Mouse (Mus musculus) hindbrain, embryonic 15.5 days (tissue): ENCODE results near the gene Sh3bp2. TPM values are rescaled to one million over a fixed set of nuclear protein-coding genes. Genes with fewer than 3 reads are reported as not detected.
"Not testable (repeated sequence)": the region's sequence is repeated elsewhere in the genome, so short reads cannot be mapped to it uniquely, and the experiment has no call there.

Experiments
- ATAC-seq: fragments of 200-750 bp; cut with Nextera tagmentation; 2 replicates; pipeline ENCODE4 v1.8.0; 2017; ENCODE audit warnings: low read depth, moderate number of reproducible peaks, moderate TSS enrichment; ENCODE audit not compliant: low FRiP score
- H3K27ac ChIP-seq: fragments of 300-500 bp; sonication (generic); replicated peaks from 2 replicates; pipeline ENCODE4 v1.5.1; 2015; ENCODE audit warnings: mild to moderate bottlenecking, inconsistent platforms
- H3K27me3 ChIP-seq: fragments of 300-500 bp; sonication (generic); 2 replicates; pipeline ENCODE4 v1.6.1; 2015; ENCODE audit warnings: control low read depth, inconsistent platforms
- H3K36me3 ChIP-seq: fragments of 300-500 bp; sonication (generic); 2 replicates; pipeline ENCODE4 v1.6.1; 2015; ENCODE audit warnings: control low read depth, inconsistent platforms
- H3K4me1 ChIP-seq: fragments of 300-500 bp; sonication (generic); replicated peaks from 2 replicates; pipeline ENCODE4 v1.6.1; 2015; ENCODE audit warnings: control low read depth, inconsistent platforms
- H3K4me2 ChIP-seq: fragments of 300-500 bp; sonication (generic); 2 replicates; pipeline ENCODE4 v1.6.1; 2015; ENCODE audit warnings: moderate library complexity, mild to moderate bottlenecking, inconsistent platforms
- H3K4me3 ChIP-seq: fragments of 300-500 bp; sonication (generic); 2 replicates; pipeline ENCODE4 v1.5.1; 2015; ENCODE audit warnings: mild to moderate bottlenecking, inconsistent platforms
- H3K9ac ChIP-seq: fragments of 300-500 bp; sonication (generic); 2 replicates; pipeline ENCODE4 v1.6.1; 2015; ENCODE audit warnings: inconsistent platforms
- H3K9me3 ChIP-seq: fragments of 300-500 bp; sonication (generic); 2 replicates; pipeline ENCODE4 v1.6.1; 2016; ENCODE audit warnings: control low read depth, inconsistent platforms
- WGBS: fragments of 180-500 bp; shearing (Covaris S2); methylation state at CpG from one replicate; pipeline ENCODE4 v1.1.7; 2015; 5-methylcytosine and 5-hydroxymethylcytosine counted together
- polyA plus RNA-seq: library from polyadenylated mRNA; unstranded; fragments of >200 nt; fragmentation: Nextera tagmentation; extraction: Ambion mirVana; gene quantifications from 2 replicates; pipeline ENCODE4 v1.2.1, GENCODE M21; 2015

The Sh3bp2 gene
- polyA plus RNA-seq, 1 experiment from 2014 or later, result 20.6 TPM

DNA sequence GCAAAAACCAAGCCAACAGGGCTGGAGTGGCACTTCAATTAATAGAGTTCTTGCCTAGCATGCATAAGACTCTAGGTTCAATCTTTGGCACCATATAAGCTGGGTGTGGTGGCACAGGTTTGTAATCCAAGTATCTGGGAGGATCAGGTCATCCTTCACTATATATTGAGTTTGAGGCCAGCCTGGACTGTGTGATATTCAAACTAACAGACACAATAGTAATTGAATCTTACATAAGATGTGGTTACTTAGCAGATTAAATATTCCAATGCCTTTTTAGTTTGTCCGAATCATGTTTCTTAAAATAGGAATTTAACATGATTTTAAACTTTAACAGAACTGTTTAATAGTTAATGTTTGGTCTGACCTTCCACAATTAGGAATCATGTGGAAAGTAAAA lies 50.6 kb downstream of the Sh3bp2 start:
- ATAC-seq, result no peak
- H3K27ac ChIP-seq, result no peak overlapping the region
- H3K4me2 ChIP-seq, result no peak overlapping the region
- H3K27me3 ChIP-seq, result no peaks in the 10 kb centered on the region
- no peaks in the 10 kb centered on the region for H3K9me3 ChIP-seq
- peaks cover 22% of the 10 kb centered on the region for H3K4me1 ChIP-seq
- no peak overlapping the region for H3K4me3 ChIP-seq
- H3K9ac ChIP-seq, result no peak overlapping the region
- WGBS, result 97% methylated on average over 1 of the region's 1 CpGs
- no peaks in the 10 kb centered on the region for H3K36me3 ChIP-seq

DNA sequence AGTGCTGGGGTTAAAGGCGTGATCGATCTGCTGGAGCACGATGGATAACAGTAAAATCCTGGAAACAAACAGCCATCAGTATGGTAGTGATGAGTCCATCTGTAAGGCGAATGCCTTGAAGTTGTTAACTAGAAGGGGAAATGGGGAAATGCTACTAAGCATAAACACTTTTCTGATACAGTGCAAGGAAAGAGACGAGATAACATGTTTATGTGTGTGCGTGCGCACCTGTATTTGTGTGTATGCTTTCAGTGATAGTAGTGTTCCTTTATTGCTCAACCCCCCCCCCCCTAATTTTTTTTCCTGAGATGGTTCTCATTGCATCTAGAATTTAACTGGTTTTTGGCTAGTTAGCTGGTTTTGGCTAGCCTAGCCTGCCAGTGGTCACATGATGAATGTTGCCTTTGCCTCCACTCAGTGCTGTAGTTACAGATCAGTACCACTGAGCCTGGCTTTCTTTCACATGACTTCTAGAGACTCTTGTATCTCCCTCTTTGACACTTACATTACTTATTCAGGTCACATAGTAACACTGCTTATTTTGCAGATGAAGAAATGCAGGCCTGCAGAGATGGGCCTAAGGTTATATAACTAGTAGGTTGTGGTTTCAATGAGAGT lies 52.5 kb downstream of the Sh3bp2 start:
- Histone ChIP-seq H3K4me3 (no peak overlapping the region), H3K4me2 (no peak overlapping the region), H3K27ac (no peak overlapping the region), H3K4me1 (peaks cover 27% of the 10 kb centered on the region), H3K27me3 (no peaks in the 10 kb centered on the region), H3K36me3 (no peaks in the 10 kb centered on the region), H3K9ac (no peak overlapping the region), H3K9me3 (no peaks in the 10 kb centered on the region)
- WGBS, result 98% methylated on average over 7 of the region's 7 CpGs
- no peak for ATAC-seq

DNA sequence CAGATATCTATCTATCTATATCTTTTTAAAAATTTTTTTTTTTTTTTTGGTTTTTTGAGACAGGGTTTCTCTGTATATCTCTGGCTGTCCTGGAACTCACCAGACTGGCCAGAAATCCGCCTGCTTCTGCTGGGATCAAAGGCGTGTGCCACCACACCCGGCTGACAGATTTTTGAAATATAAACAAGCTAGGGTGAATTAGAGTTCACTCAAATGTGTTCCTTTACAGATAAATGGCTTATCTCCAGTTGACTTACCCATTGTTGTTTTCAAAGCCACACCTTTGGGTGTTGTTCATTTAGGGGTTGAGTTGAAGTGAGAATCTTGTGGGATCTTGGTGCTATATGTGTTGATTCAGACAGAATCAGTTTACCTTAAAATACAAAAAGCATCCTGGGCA lies 53.7 kb downstream of the Sh3bp2 start:
- no peaks in the 10 kb centered on the region for H3K36me3 ChIP-seq
- peaks cover 34% of the 10 kb centered on the region for H3K4me1 ChIP-seq
- H3K27ac ChIP-seq, result no peak overlapping the region
- no peak overlapping the region for H3K9ac ChIP-seq
- no peak for ATAC-seq
- no peaks in the 10 kb centered on the region for H3K27me3 ChIP-seq
- H3K4me2 ChIP-seq, result no peak overlapping the region
- H3K9me3 ChIP-seq, result no peaks in the 10 kb centered on the region
- H3K4me3 ChIP-seq, result no peak overlapping the region
- 89% methylated on average over 3 of the region's 3 CpGs for WGBS

DNA sequence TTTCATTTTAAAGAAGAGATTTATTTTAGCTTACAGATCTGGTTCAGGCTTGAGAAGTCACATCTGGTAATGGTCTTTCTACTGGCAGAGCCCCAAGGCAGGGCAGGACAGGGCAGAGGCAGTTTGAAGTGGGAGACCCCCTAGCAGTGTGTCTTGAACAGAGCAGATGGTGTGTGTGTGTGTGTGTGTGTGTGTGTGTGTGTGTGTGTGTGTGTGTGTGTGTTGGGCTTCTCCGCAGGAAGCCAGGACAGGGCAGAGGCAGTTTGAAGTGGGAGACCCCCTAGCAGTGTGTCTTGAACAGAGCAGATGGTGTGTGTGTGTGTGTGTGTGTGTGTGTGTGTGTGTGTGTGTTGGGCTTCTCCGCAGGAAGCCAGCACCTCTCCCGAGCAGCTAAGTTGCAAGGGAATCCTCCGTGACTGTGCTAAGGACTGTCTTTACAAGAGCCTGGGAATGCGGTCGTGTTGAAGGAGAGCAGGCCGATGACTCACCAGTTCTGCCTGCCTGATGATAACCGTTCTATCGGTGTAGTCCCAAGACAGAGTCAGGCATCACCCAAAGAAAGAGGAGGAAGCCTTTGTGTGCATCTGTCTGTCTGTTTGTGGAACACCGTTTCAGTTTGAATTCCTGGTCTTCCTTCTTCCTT lies 56.2 kb downstream of the Sh3bp2 start:
- Histone ChIP-seq H3K27ac (0 out of 2 replicates have a peak overlapping the region, but pooled peaks have one; percentile 40), H3K4me1 (peaks cover 16% of the 10 kb centered on the region)
- not testable (repeated sequence) for H3K9me3 ChIP-seq, H3K4me2 ChIP-seq, H3K36me3 ChIP-seq, H3K27me3 ChIP-seq, H3K9ac ChIP-seq, H3K4me3 ChIP-seq
- WGBS, result 36% methylated on average over 10 of the region's 10 CpGs
- ATAC-seq, result peak; percentile 75

DNA sequence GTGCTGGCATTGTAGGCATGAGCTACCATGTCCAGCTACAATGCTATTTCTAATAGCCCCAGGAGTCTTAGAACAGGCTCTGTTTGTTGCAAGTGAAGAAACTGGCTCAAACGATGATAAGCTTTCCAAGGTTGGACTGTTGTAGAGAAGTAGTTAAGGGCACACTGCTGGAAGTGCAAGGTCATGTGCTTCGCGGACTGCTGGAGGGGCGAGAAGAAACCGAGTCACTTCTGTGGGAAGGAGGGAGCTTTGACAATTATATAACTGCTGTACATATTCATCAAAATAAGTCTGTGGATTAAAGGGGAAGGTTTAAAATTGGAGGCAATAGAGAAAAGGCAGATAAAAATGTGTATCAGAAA lies 56.7 kb downstream of the Sh3bp2 start:
- WGBS, result 75% methylated on average over 5 of the region's 5 CpGs

DNA sequence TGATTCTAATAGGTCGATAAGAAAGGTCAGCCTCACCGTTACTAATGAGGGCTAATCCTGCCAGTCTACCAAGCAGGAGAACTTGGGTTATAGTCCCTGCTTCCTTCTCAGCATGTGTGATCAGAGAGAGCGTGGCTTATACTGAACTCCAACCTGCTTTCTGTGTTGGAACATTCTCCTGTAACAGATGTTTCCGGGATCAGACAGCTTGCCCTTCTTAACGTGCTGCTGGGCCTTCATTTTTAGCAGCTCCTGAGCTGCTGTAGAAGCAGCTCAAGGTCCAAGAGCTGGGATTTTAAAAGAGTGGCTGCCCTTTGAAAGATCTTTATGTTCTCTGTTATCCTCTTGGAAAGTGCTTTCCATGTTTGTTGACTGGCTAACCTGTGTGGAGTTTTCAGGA lies 59.6 kb downstream of the Sh3bp2 start:
- Histone ChIP-seq H3K4me2 (no peak overlapping the region), H3K27ac (no peak overlapping the region), H3K9ac (no peak overlapping the region), H3K4me3 (no peak overlapping the region), H3K4me1 (peaks cover 30% of the 10 kb centered on the region), H3K9me3 (no peaks in the 10 kb centered on the region), H3K36me3 (no peaks in the 10 kb centered on the region), H3K27me3 (no peaks in the 10 kb centered on the region)
- no peak for ATAC-seq
- 77% methylated on average over 5 of the region's 5 CpGs for WGBS

More for the DNA sequence above, 56.7 kb downstream of the Sh3bp2 start:
- no peaks in the 10 kb centered on the region for H3K9me3 ChIP-seq
- H3K36me3 ChIP-seq, result no peaks in the 10 kb centered on the region
- no peak for ATAC-seq
- no peak overlapping the region for H3K4me3 ChIP-seq
- H3K27ac ChIP-seq, result 0 out of 2 replicates have a peak overlapping the region, but pooled peaks have one; percentile 40
- H3K4me1 ChIP-seq, result peaks cover 20% of the 10 kb centered on the region
- H3K27me3 ChIP-seq, result no peaks in the 10 kb centered on the region
- H3K9ac ChIP-seq, result no peak overlapping the region
- no peak overlapping the region for H3K4me2 ChIP-seq

DNA sequence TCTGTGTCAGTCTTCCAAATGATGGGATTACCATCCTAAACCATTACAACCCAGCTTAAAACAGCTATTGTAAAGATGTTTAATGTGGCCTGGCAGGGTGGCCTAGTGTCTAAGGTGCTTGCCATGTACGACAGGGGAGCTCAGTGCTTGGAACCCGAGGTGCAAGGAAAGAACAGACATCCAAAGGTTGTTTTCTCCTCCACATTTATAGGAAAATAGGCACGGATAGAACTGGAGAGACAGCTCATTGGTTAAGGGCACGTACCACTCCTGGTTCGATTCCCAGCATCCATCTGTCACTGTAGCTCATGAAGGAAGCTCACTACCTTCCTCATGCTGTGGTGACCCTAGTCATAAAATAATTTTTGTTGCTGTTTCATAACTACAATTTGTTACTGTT lies 62.2 kb downstream of the Sh3bp2 start:
- no peak overlapping the region for H3K4me3 ChIP-seq
- H3K36me3 ChIP-seq, result no peaks in the 10 kb centered on the region
- H3K27ac ChIP-seq, result no peak overlapping the region
- no peak overlapping the region for H3K9ac ChIP-seq
- 88% methylated on average over 5 of the region's 5 CpGs for WGBS
- no peak for ATAC-seq
- peaks cover 33% of the 10 kb centered on the region for H3K4me1 ChIP-seq
- H3K27me3 ChIP-seq, result no peaks in the 10 kb centered on the region
- H3K9me3 ChIP-seq, result no peaks in the 10 kb centered on the region
- no peak overlapping the region for H3K4me2 ChIP-seq

DNA sequence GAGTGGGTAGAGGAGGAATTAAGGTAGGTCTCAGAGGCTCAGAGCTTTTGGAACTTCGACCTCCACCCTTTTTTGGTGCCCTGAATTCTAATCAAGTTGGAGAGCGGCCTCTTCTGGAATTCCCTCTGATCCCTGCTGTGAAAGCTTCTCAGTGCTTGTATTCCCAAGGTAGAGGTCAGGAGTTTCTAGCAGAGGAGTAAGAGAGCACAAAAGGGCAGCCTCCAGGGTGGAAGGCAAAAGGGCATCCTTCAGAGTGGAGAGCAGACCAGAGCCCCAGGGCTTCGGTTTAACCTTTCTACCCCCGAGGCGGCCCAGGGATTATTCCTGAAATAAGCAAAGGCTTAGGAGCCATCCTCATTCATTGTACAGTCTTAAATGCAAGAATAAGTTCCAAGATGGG lies 64.4 kb downstream of the Sh3bp2 start:
- Histone ChIP-seq H3K9ac (no peak overlapping the region), H3K36me3 (no peaks in the 10 kb centered on the region), H3K9me3 (no peaks in the 10 kb centered on the region), H3K4me1 (peaks cover 26% of the 10 kb centered on the region), H3K27ac (no peak overlapping the region), H3K4me2 (no peak overlapping the region), H3K4me3 (no peak overlapping the region), H3K27me3 (no peaks in the 10 kb centered on the region)
- WGBS, result 10% methylated on average over 5 of the region's 5 CpGs
- no peak for ATAC-seq

DNA sequence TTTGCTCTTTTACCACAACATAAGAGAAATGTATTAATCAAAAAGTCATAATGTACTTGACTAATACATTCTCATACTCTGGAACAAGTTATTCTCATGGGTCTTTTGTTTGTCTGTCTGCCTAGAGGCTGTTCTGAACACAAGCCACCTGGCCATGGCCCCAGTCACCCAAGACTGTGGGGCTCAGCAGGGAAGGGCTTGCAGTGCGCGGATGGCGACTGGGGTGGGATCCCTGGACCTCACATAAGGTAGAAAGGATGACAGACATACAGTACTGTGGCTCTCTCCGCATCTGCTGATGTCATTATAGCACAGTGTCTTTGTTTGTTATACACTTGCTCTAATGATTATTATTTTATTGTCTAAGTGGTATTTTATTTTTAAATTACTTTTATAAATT lies 65.1 kb downstream of the Sh3bp2 start:
- no peak for ATAC-seq

DNA sequence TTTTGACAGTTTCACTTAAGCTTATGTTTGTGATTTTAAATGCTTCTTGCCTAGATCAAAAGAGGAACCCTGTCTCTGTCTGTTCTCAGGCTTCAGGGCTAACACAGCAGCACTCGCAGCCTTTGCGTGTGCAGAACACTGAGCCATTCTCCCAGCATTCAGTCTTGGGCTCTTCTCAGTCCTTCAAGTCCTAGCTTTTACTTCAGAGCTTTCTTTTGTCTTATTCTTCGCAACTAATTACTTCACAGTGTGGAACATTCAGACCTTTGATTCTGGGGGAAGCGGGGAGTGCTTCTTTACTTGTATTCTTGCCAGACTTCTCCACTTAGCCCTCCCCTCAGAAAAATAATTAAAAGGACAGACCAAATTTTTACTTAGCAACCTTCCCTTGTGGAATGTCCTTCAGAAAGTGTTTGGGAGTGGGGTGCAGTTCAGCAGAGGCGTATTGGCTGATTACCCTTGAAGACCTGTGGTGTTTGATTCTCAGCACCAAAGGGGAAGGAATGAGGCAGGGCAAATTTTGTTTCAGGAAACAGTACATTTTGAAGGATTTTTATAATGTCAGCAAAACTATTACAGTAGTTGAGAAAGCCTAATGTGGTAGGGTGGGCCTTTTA lies 65.9 kb downstream of the Sh3bp2 start:
- Histone ChIP-seq H3K27me3 (no peaks in the 10 kb centered on the region), H3K9ac (no peak overlapping the region), H3K4me1 (peaks cover 26% of the 10 kb centered on the region), H3K9me3 (no peaks in the 10 kb centered on the region), H3K4me3 (no peak overlapping the region), H3K27ac (0 out of 2 replicates have a peak overlapping the region, but pooled peaks have one; percentile 51), H3K36me3 (no peaks in the 10 kb centered on the region), H3K4me2 (no peak overlapping the region)
- ATAC-seq, result no peak
- WGBS, result 28% methylated on average over 5 of the region's 5 CpGs

More for the DNA sequence above, 65.1 kb downstream of the Sh3bp2 start:
- Histone ChIP-seq H3K4me2 (no peak overlapping the region), H3K36me3 (no peaks in the 10 kb centered on the region), H3K4me3 (no peak overlapping the region), H3K27me3 (no peaks in the 10 kb centered on the region), H3K27ac (no peak overlapping the region), H3K4me1 (peaks cover 26% of the 10 kb centered on the region), H3K9ac (no peak overlapping the region), H3K9me3 (no peaks in the 10 kb centered on the region)
- 48% methylated on average over 4 of the region's 4 CpGs for WGBS

DNA sequence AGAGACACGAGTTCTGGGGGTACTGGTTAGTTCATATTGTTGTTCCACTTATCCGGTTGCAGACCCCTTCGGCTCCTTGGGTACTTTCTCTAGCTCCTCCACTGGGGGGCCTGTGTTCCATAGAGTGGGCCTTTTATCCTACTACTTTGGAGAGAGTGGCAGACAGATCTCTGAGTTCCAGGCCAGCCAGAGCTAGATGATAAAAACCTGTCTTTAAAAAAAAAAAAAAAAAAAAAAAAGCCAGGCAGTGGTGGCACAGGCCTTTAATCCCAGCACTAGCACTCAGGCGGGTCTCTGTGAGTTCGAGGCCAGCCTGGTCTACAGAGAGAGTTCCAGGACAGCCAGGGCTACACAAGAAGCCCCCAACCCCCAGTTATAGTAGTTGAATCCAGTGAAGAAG lies 66.6 kb downstream of the Sh3bp2 start:
- not testable (repeated sequence) for H3K4me3 ChIP-seq, H3K9me3 ChIP-seq, H3K27me3 ChIP-seq, H3K4me2 ChIP-seq, H3K27ac ChIP-seq, H3K9ac ChIP-seq, H3K36me3 ChIP-seq, ATAC-seq
- H3K4me1 ChIP-seq, result peaks cover 22% of the 10 kb centered on the region
- WGBS, result 80% methylated on average over 5 of the region's 5 CpGs

DNA sequence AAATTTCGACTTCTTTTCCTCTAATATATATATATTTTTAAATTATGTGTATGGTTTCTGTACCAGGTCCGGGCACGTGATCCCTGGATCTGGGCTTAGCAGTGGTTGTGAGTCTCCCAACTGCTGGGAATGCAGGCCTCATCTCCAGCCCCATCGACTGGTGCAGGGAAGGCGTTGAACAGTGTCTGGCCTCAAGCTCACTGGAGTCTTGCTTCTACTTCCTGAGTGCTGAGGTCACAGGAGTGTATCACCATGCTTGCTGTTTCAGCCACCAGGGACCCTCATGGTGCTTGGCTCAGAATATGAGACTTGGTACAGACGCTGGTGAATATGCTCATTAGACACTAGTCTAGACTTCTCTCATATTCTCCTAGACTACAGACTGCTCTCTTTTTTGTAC lies 67.0 kb downstream of the Sh3bp2 start:
- no peak for ATAC-seq
- no peak overlapping the region for H3K27ac ChIP-seq
- peaks cover 19% of the 10 kb centered on the region for H3K4me1 ChIP-seq
- H3K9ac ChIP-seq, result no peak overlapping the region
- no peak overlapping the region for H3K4me2 ChIP-seq
- no peak overlapping the region for H3K4me3 ChIP-seq
- no peaks in the 10 kb centered on the region for H3K36me3 ChIP-seq
- 93% methylated on average over 6 of the region's 6 CpGs for WGBS
- H3K27me3 ChIP-seq, result no peaks in the 10 kb centered on the region
- H3K9me3 ChIP-seq, result no peaks in the 10 kb centered on the region
